Mouse (Mus musculus) C2C12 (cell line): ENCODE measurements around the gene Fbxw9. TPM values are rescaled to one million over a fixed set of nuclear protein-coding genes. Genes with fewer than 3 reads are reported as not detected.
"Not testable (repeated sequence)": the region's sequence is repeated elsewhere in the genome, so short reads cannot be mapped to it uniquely, and the experiment has no call there.

Experiments used
- H3K27me3 ChIP-seq: one replicate; pipeline ENCODE4 v1.6.1; 2011; ENCODE audit not compliant: control insufficient read depth, insufficient read depth, insufficient read length
- H3K36me3 ChIP-seq: one replicate; pipeline ENCODE4 v1.6.1; 2011; ENCODE audit not compliant: control insufficient read depth, insufficient read depth
- H3K4me3 ChIP-seq: one replicate; pipeline ENCODE4 v1.5.1; 2011; ENCODE audit warnings: mild to moderate bottlenecking, control low read depth; ENCODE audit not compliant: poor library complexity, insufficient read depth, severe bottlenecking
- H3K79me2 ChIP-seq: one replicate; pipeline ENCODE4 v1.6.1; 2011; ENCODE audit not compliant: control insufficient read depth, insufficient read depth
- H3K79me3 ChIP-seq: one replicate; pipeline ENCODE4 v1.6.1; 2011; ENCODE audit warnings: low read depth, control low read depth
- H3ac ChIP-seq: one replicate; pipeline ENCODE3; 2011; ENCODE audit warnings: low read depth; ENCODE audit not compliant: control insufficient read depth, insufficient read length
- CEBPB ChIP-seq: IDR thresholded peaks from one replicate; pipeline ENCODE4 v1.6.1; 2011; ENCODE audit warnings: low read depth, mild to moderate bottlenecking, control low read depth, moderate library complexity
- CTCF ChIP-seq: IDR thresholded peaks from one replicate; pipeline ENCODE4 v1.5.1; 2011; ENCODE audit not compliant: control insufficient read depth, insufficient read depth, insufficient read length
- FOSL1 ChIP-seq: IDR thresholded peaks from one replicate; pipeline ENCODE4 v1.8.0; 2011; ENCODE audit warnings: mild to moderate bottlenecking, low read length; ENCODE audit not compliant: poor library complexity, insufficient read depth, severe bottlenecking
- MAX ChIP-seq: IDR thresholded peaks from one replicate; pipeline ENCODE4 v1.6.1; 2011; ENCODE audit warnings: mild to moderate bottlenecking, control low read depth
- MYOD1 ChIP-seq: IDR thresholded peaks from one replicate; pipeline ENCODE4 v1.6.1; 2011; ENCODE audit warnings: low read depth; ENCODE audit not compliant: control insufficient read depth, insufficient read length
- MYOG ChIP-seq: IDR thresholded peaks from one replicate; pipeline ENCODE4 v1.6.1; 2011; ENCODE audit not compliant: control insufficient read depth, insufficient read length; ENCODE audit errors: extremely low read depth
- USF1 ChIP-seq: IDR thresholded peaks from one replicate; pipeline ENCODE4 v1.6.1; 2011; ENCODE audit warnings: low read depth, mild to moderate bottlenecking, control low read depth, moderate library complexity
- polyA plus RNA-seq: library from polyadenylated mRNA; unstranded; fragments of >200 nt; fragmentation: generic; extraction: Trizol; gene quantifications from one replicate; pipeline ENCODE4 v1.2.1, GENCODE M21; 2012; ENCODE audit warnings: missing spikeins

Fbxw9 gene
- polyA plus RNA-seq, 1 experiment = 20.0 TPM

DNA sequence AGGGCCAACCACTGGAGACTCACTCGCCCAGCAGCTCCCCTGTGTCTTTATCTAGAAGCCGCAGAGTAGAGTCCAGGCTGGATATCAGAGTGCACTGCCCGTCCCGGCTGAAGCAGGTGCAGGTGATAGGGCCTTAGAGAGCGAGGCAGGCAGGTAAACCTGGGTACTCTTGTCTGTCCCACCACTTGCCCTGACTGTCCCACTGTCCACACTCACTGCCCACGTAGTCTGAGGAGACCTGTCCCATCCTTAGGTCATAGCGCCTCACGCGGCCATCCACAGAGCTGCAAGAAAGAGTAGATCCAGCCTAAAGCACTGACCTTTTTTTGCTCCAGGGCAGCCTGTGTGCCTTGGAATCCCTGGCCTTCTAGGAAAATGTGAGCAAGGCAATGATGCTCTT is 16.1 kb downstream of the Fbxw9 start:
- Histone ChIP-seq H3K79me2 (peaks cover 50% of the 10 kb centered on the region), H3K36me3 (peaks cover 60% of the 10 kb centered on the region), H3K27me3 (no peaks in the 10 kb centered on the region), H3K79me3 (peaks cover 17% of the 10 kb centered on the region), H3ac (no peak overlapping the region), H3K4me3 (no peak overlapping the region)
- TF ChIP-seq CTCF (peak; percentile 57), MYOG (no peak)

DNA sequence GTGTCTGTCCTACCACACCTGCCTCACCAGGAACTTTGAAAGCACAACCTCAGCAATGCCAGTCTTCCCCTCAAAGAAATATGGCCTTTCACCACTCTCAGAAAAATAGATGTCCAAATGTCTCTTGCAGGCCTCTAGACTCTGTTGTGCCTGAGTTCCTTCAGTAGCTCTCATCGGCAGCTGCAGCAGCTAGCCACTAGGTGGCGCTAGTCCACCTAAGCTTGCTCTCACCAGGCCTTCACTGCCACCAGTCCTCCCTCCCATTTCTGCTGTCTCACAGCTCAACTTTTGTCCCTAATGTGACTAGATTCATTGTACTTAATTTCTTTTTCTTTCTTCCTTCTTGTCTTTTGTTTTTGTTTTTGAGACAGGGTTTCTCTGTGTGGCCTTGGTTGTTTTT is 17.1 kb downstream of the Fbxw9 start:
- Histone ChIP-seq H3ac (no peak overlapping the region), H3K27me3 (no peaks in the 10 kb centered on the region), H3K4me3 (no peak overlapping the region), H3K79me2 (peaks cover 55% of the 10 kb centered on the region), H3K36me3 (peaks cover 60% of the 10 kb centered on the region), H3K79me3 (peaks cover 24% of the 10 kb centered on the region)
- no peak for TF ChIP-seq FOSL1
- no peak for TF ChIP-seq MYOD1
- peak; percentile 77 for TF ChIP-seq CTCF

GRCm38 (mm10) chr8:85080214-85080531 is 20.3 kb downstream of the Fbxw9 start:
- peak overlapping the region; percentile 69 for H3K4me3 ChIP-seq
- TF ChIP-seq FOSL1 (no peak), MYOG (no peak), MYOD1 (no peak), MAX (no peak), CEBPB (no peak), CTCF (no peak), USF1 (no peak)
- H3K79me2 ChIP-seq = peaks cover 33% of the 10 kb centered on the region
- H3K79me3 ChIP-seq = peaks cover 15% of the 10 kb centered on the region
- H3ac ChIP-seq = peak overlapping the region; percentile 82
- H3K36me3 ChIP-seq = peaks cover 39% of the 10 kb centered on the region
- H3K27me3 ChIP-seq = no peaks in the 10 kb centered on the region

DNA sequence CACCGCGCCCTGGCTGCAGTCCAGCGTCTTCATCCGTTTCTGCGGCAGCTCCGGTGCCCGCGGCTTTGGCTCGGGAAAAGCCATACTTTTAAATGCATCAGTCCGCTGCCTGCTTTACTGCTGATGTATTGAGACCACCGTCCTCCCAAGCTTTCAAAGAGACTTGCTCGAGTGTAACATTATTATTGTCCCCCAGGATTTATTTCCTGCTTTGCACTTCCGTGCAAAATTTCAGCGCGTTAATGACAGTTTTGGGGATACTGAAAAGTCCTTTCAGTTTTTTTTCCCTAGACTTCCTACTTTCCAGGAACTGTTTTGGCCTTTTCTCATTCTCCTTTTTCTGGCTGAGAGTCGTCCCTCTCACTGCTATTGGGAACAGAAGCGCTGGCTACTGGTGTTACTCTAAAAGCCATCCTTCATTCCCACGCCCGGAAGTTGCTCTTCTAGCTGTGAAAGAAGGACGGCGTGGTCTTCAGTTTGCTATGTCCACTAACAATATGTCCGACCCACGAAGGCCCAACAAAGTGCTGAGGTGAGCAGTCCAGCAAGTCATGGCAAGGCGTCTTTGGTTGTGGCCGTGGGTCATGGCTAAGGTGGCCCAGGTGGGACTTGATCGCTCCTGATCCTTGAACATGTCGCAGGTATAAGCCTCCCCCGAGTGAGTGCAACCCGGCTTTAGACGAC is 20.8 kb downstream of the Fbxw9 start, which contains the start of gene Wdr83os:
Gene Wdr83os (plus strand): TSS at position 209 of the 684 bp plus-strand sequence.
- Histone ChIP-seq H3K27me3 (no peaks in the 10 kb centered on the region), H3K79me2 (peaks cover 28% of the 10 kb centered on the region), H3ac (peak within 1 kb of the TSS; percentile 83), H3K4me3 (peak within 1 kb of the TSS; percentile 69), H3K79me3 (peaks cover 15% of the 10 kb centered on the region), H3K36me3 (peaks cover 34% of the 10 kb centered on the region)
- TF ChIP-seq CEBPB = no peak
- TF ChIP-seq MYOG = no peak
- TF ChIP-seq CTCF = no peak
- TF ChIP-seq USF1 = no peak
- peak; percentile 9 for TF ChIP-seq MAX

DNA sequence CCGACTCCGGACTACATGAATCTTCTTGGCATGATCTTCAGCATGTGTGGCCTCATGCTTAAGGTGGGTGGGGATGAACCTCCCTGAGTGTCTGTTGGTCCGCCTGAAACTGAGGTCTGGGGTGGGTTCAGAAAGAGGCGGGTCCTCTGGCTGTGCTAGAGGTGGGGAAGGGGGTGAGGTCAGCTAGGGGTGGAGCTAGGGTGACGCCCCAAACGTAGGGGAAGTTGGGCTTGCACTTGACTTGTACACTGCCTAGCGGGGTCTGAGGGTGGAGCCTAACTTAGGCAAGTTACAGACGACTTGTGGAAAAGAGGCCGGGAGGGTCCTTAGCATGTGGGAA is 21.3 kb downstream of the Fbxw9 start, which contains the start of gene Wdr83:
Gene Wdr83 (minus strand): TSS at position 91 of the 340 bp plus-strand sequence.
- no peak for TF ChIP-seq FOSL1
- no peak for TF ChIP-seq CTCF
- no peak for TF ChIP-seq MYOG
- Histone ChIP-seq H3K27me3 (no peaks in the 10 kb centered on the region), H3K79me3 (peaks cover 15% of the 10 kb centered on the region), H3K79me2 (peaks cover 26% of the 10 kb centered on the region), H3K36me3 (peaks cover 29% of the 10 kb centered on the region), H3ac (peak within 1 kb of the TSS; percentile 83), H3K4me3 (peak within 1 kb of the TSS; percentile 69)

GRCm38 (mm10) chr8:85082169-85082568 is 22.3 kb downstream of the Fbxw9 start:
- H3ac ChIP-seq, H3K4me3 ChIP-seq, H3K27me3 ChIP-seq: not testable (repeated sequence)
- Histone ChIP-seq H3K79me3 (peaks cover 15% of the 10 kb centered on the region), H3K79me2 (peaks cover 26% of the 10 kb centered on the region), H3K36me3 (peaks cover 24% of the 10 kb centered on the region)
